Mouse (Mus musculus) liver, adult 2 months (tissue): Measurements from ENCODE around the gene Gpx5.
A peak's percentile ranks its signal among the peaks of the same experiment; 100 is the strongest.

Source experiments
- CTCF ChIP-seq: fragments of 200-500 bp; IDR thresholded peaks from 2 replicates; pipeline ENCODE4 v1.5.1; 2011; ENCODE audit warnings: low read depth, low read length, control low read depth
- POLR2A ChIP-seq: fragments of 200-500 bp; IDR thresholded peaks from 2 replicates; pipeline ENCODE4 v1.6.1; 2011; ENCODE audit warnings: low read length, control low read depth; ENCODE audit not compliant: insufficient read depth; ENCODE audit errors: extremely low read depth

GRCm38 (mm10) chr13:21326191-21326590 is 33.7 kb upstream of the Gpx5 start:
- TF ChIP-seq CTCF (0 out of 2 replicates have a peak, but pooled peaks have one; percentile 25), POLR2A (no peak)
